Mouse (Mus musculus) testis, adult 2 months (tissue): ENCODE data around the gene Timp3.

Experiments
- CTCF ChIP-seq: fragments of 200-500 bp; IDR thresholded peaks from 2 replicates; pipeline ENCODE4 v1.5.1; 2012; ENCODE audit warnings: low read depth, mild to moderate bottlenecking, inconsistent platforms, low read length, moderate library complexity; ENCODE audit not compliant: control insufficient read depth, insufficient read depth, insufficient replicate concordance
- POLR2A ChIP-seq: fragments of 200-500 bp; IDR thresholded peaks from 2 replicates; pipeline ENCODE4 v1.6.1; 2012; ENCODE audit warnings: low read depth, mild to moderate bottlenecking, inconsistent platforms, low read length, moderate library complexity; ENCODE audit not compliant: control insufficient read depth

DNA sequence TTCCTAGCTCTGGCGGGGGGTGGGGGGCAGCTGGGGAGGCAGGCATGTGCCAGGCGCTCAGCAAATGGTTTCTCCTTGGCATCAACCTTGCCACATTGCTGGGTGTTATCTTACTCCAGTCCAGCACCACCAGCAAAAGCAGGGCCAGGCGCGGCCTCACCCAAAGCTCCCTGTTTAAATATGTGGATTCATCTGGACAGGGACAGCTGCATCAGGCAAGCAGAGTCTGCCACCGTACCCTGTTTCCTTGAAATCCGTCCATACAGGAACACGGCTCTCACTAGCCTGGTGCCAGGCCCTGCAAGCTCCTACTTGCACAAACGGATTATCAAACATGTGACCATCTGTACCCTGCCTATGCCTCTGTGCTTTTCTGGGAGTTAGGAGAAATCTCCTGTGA lies 21.0 kb downstream of the Timp3 start:
- TF ChIP-seq POLR2A, result no peak
- no peak for TF ChIP-seq CTCF
